Mouse (Mus musculus): ENCODE measurements at regions not wholly inside any gene's neighbourhood (a gene's known extent, or its start where the extent isn't known, plus 50 kb on each side); places are given as distances from the start of the nearest gene placed in this dataset.

GRCm38 (mm10) chr10:111831105-111831504 is 141.4 kb upstream of the Krr1 start:
- DNase-seq: no peak

GRCm38 (mm10) chr10:111833611-111834010 is 138.9 kb upstream of the Krr1 start:
- no peak for DNase-seq

- no peak for DNase-seq
These were observed 138.2 kb upstream of the Krr1 start for GRCm38 (mm10) chr10:111834280-111834679.

- DNase-seq: peak; percentile 46 to 69
These were observed 137.3 kb upstream of the Krr1 start for GRCm38 (mm10) chr10:111834925-111835823.

GRCm38 (mm10) chr10:111836191-111836590 is 136.3 kb upstream of the Krr1 start:
- no peak for DNase-seq

- no peak for DNase-seq
These were observed 135.7 kb upstream of the Krr1 start for GRCm38 (mm10) chr10:111836802-111837201.

GRCm38 (mm10) chr10:111842321-111842775 is 130.1 kb upstream of the Krr1 start:
- DNase-seq: no peak

GRCm38 (mm10) chr10:111842896-111843295 is 129.6 kb upstream of the Krr1 start:
- no peak for DNase-seq

- no peak for DNase-seq
These were observed 129.2 kb upstream of the Krr1 start for GRCm38 (mm10) chr10:111843301-111843700.

GRCm38 (mm10) chr10:111844144-111844543 is 128.3 kb upstream of the Krr1 start:
- DNase-seq: peak; percentile 60 to 78

- no peak for DNase-seq
These were observed 126.5 kb upstream of the Krr1 start for GRCm38 (mm10) chr10:111845946-111846345.

- no peak for DNase-seq
These were observed 118.2 kb upstream of the Krr1 start for GRCm38 (mm10) chr10:111854254-111854653.

- no peak for DNase-seq
These were observed 117.0 kb upstream of the Krr1 start for GRCm38 (mm10) chr10:111855496-111855895.

- DNase-seq: no peak
These were observed 114.1 kb upstream of the Krr1 start for GRCm38 (mm10) chr10:111858403-111858802.

- no peak for DNase-seq
These were observed 107.1 kb upstream of the Krr1 start for GRCm38 (mm10) chr10:111865286-111865830.

- no peak for DNase-seq
These were observed 105.4 kb upstream of the Krr1 start for GRCm38 (mm10) chr10:111867102-111867501.

- DNase-seq: no peak
These were observed 104.9 kb upstream of the Krr1 start for GRCm38 (mm10) chr10:111867538-111867937.

GRCm38 (mm10) chr10:111880354-111880753 is 92.1 kb upstream of the Krr1 start:
- no peak for DNase-seq

GRCm38 (mm10) chr10:111881339-111882211 is 90.9 kb upstream of the Krr1 start:
- DNase-seq: peak; percentile 27 to 36

- no peak for DNase-seq
These were observed 89.9 kb upstream of the Krr1 start for GRCm38 (mm10) chr10:111882521-111882920.

GRCm38 (mm10) chr10:111884701-111885100 is 87.8 kb upstream of the Krr1 start:
- peak; percentile 78 to 81 for DNase-seq

GRCm38 (mm10) chr10:111889111-111889510 is 83.4 kb upstream of the Krr1 start:
- peak; percentile 37 to 43 for DNase-seq

GRCm38 (mm10) chr10:111893489-111893888 is 79.0 kb upstream of the Krr1 start:
- no peak for DNase-seq

All from cerebellum, postnatal 14 days (tissue).